Mouse (Mus musculus) cortical plate, adult 2 months (tissue): Measurements from ENCODE around the gene Tex48.

ENCODE experiments used
- CTCF ChIP-seq: fragments of 200-500 bp; IDR thresholded peaks from 2 replicates; pipeline ENCODE4 v1.5.1; 2011; ENCODE audit warnings: mild to moderate bottlenecking, control low read depth, low read length; ENCODE audit not compliant: insufficient read depth; ENCODE audit errors: extremely low read depth
- POLR2A ChIP-seq: fragments of 200-500 bp; IDR thresholded peaks from 2 replicates; pipeline ENCODE4 v1.6.1; 2011; ENCODE audit warnings: mild to moderate bottlenecking, low read length, control low read depth; ENCODE audit not compliant: insufficient read depth; ENCODE audit errors: extremely low read depth

DNA sequence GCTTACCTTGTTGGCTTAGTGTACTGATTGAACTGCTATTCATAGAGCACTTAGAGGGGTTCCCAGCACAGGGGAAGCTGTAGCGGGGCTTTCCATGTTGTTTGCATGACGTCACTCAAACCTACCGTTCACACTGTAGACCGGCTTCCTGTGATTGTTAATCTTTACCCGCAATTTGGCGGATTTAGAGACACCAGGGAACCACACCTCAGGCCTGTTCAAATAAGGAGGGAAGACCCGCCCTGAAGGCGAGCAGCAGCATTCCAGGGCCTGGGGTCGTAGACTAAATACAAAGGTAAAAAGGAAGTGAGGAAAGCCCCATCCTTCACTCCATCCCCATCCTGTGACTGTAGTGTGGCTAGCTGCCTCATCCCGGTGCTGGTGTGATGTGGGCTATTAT, 27.0 kb downstream of the Tex48 start:
- TF ChIP-seq CTCF: no peak
- no peak for TF ChIP-seq POLR2A
